Mouse (Mus musculus) inflammation-experienced regulatory T-cells (primary cell): ENCODE measurements around the gene Slc44a5. TPM values are rescaled to one million over a fixed set of nuclear protein-coding genes. Genes with fewer than 3 reads are reported as not detected.

Experiments used
- polyA plus RNA-seq, 2 experiments: library from polyadenylated mRNA; unstranded; fragments of 100-300 nt; shearing (Covaris generic); gene quantifications; one replicate each; pipeline ENCODE4 v1.2.1; 2017

Gene Slc44a5
- polyA plus RNA-seq, result under 1 TPM in 1 of 2 experiments, not detected in 1; 0.16 TPM

GRCm38 (mm10) chr3:153973171-153973948 is at the start of gene Slc44a5:
TSS of gene Slc44a5 (plus strand) at chr3:153973436.

GRCm38 (mm10) chr3:153944335-153944990 is 28.8 kb upstream of the Slc44a5 start, which contains the start of gene Acadm:
TSS of gene Acadm (minus strand) at chr3:153944632.

Other genes with a start within 250 kb of the Slc44a5 start
- gene St6galnac3, start 248.3 kb upstream of the Slc44a5 start, polyA plus RNA-seq, result 10 to 100 TPM; 30.0 to 41.3 TPM
- gene Asb17, start 129.2 kb upstream of the Slc44a5 start, polyA plus RNA-seq, result 1 to 10 TPM in 1 of 2 experiments, not detected in 1; 1.2 TPM
- gene Msh4, start 67.3 kb upstream of the Slc44a5 start, polyA plus RNA-seq, result under 1 TPM; 0.10 to 0.60 TPM
- gene Rabggtb, start 60.4 kb upstream of the Slc44a5 start, polyA plus RNA-seq, result 10 to 100 TPM; 25.9 to 40.5 TPM
- 10 to 100 TPM; 41.4 to 71.7 TPM for gene Acadm, start 28.8 kb upstream of the Slc44a5 start, polyA plus RNA-seq